Mouse (Mus musculus) limb, embryonic 10.5 days (tissue): ENCODE results near the gene Gnb3. TPM values are rescaled to one million over a fixed set of nuclear protein-coding genes. Genes with fewer than 3 reads are reported as not detected.

Experiments used
- DNase-seq: peaks from one replicate; pipeline ENCODE4 v3.0.0-alpha.2; 2017; ENCODE audit warnings: low spot score
- H3K27ac ChIP-seq: fragments of 300-500 bp; sonication (generic); 2 replicates; pipeline ENCODE4 v1.5.1; 2016; ENCODE audit warnings: mild to moderate bottlenecking
- H3K27me3 ChIP-seq: fragments of 300-500 bp; sonication (generic); 2 replicates; pipeline ENCODE4 v1.6.1; 2016; ENCODE audit warnings: low read depth, mild to moderate bottlenecking; ENCODE audit not compliant: poor library complexity, severe bottlenecking
- H3K36me3 ChIP-seq: fragments of 300-500 bp; sonication (generic); 2 replicates; pipeline ENCODE4 v1.6.1; 2016; ENCODE audit warnings: mild to moderate bottlenecking, moderate library complexity
- H3K4me1 ChIP-seq: fragments of 300-500 bp; sonication (generic); 2 replicates; pipeline ENCODE4 v1.6.1; 2016
- H3K4me3 ChIP-seq: fragments of 300-500 bp; sonication (generic); 2 replicates; pipeline ENCODE4 v1.5.1; 2016; ENCODE audit warnings: mild to moderate bottlenecking, moderate library complexity
- H3K9me3 ChIP-seq: fragments of 300-500 bp; sonication (generic); replicated peaks from 2 replicates; pipeline ENCODE4 v1.6.1; 2016; ENCODE audit warnings: mild to moderate bottlenecking
- WGBS: fragments of 180-500 bp; shearing (Covaris S2); methylation state at CpG from one replicate; pipeline ENCODE4 v1.1.7; 2016; 5-methylcytosine and 5-hydroxymethylcytosine counted together
- polyA plus RNA-seq: library from polyadenylated mRNA; unstranded; fragments of >200 nt; fragmentation: Nextera tagmentation; extraction: Ambion mirVana; gene quantifications from 2 replicates; pipeline ENCODE4 v1.2.1, GENCODE M21; 2016

Gene Gnb3
- 0.34 and 0.35 TPM in 2 replicates for polyA plus RNA-seq

- 0 out of 2 replicates have a peak, but pooled peaks cover 9% of the 10 kb centered on the region for H3K27me3 ChIP-seq
- WGBS, result 39% methylated on average over 15 of the region's 15 CpGs
- no peak for DNase-seq
- H3K4me1 ChIP-seq, result peaks cover 48% of the 10 kb centered on the region
- peak within 1 kb of the TSS; percentile 75 for H3K27ac ChIP-seq
- no peaks in the 10 kb centered on the region for H3K9me3 ChIP-seq
- H3K36me3 ChIP-seq, result peaks cover 33% of the 10 kb centered on the region
- H3K4me3 ChIP-seq, result peak within 1 kb of the TSS; percentile 23
These were observed at the start of gene Gnb3 for GRCm38 (mm10) chr6:124840241-124841167. Gene Gnb3, minus strand, starts transcription at chr6:124840275.

GRCm38 (mm10) chr6:124888555-124889125 is 48.6 kb upstream of the Gnb3 start:
- 91% methylated on average over 6 of the region's 6 CpGs for WGBS
- Histone ChIP-seq H3K4me1 (peaks cover 5% of the 10 kb centered on the region; the same call in 1 of the 2 replicates), H3K36me3 (no peaks in the 10 kb centered on the region), H3K9me3 (no peaks in the 10 kb centered on the region), H3K4me3 (no peak overlapping the region), H3K27ac (no peak overlapping the region), H3K27me3 (no peaks in the 10 kb centered on the region)
- no peak for DNase-seq

DNA sequence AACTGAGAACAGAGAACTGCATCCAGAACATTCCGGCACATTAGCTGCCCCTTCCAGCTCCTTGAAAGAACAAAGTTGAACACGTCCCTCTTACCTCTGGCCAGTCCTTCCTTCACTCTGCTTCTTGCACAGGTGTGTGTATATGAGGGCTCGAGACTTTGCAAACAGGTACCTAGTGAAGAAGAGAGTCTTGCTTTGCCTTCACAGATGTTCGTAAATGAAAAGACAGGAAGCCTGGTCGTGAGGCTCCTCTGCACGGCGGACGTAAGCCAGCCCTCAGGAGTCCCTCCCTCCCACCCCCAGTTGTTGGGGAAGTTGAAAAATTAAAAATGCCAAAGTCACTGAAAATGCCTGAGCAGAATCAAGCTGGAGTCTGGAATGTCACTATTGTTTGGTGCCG is 47.9 kb upstream of the Gnb3 start, which contains the start of gene Cd4:
Cd4 (minus strand) TSS at position 236 of the 400 bp plus-strand sequence.
- Histone ChIP-seq H3K4me3 (no peak within 1 kb of the TSS), H3K4me1 (peaks cover 5% of the 10 kb centered on the region; the same call in 1 of the 2 replicates), H3K27me3 (no peaks in the 10 kb centered on the region), H3K27ac (no peak within 1 kb of the TSS), H3K9me3 (no peaks in the 10 kb centered on the region), H3K36me3 (no peaks in the 10 kb centered on the region)
- no peak for DNase-seq
- whole genome bisulfite sequencing, result 91% methylated on average over 9 of the region's 9 CpGs

- Histone ChIP-seq H3K27me3 (no peaks in the 10 kb centered on the region), H3K4me3 (no peak overlapping the region), H3K4me1 (peaks cover 5% of the 10 kb centered on the region; the same call in 1 of the 2 replicates), H3K27ac (no peak overlapping the region), H3K9me3 (no peaks in the 10 kb centered on the region), H3K36me3 (no peaks in the 10 kb centered on the region)
- 92% methylated on average over 8 of the region's 8 CpGs for WGBS
- no peak for DNase-seq
These were observed 45.9 kb upstream of the Gnb3 start for GRCm38 (mm10) chr6:124885956-124886381.

- Histone ChIP-seq H3K4me1 (peaks cover 5% of the 10 kb centered on the region; the same call in 1 of the 2 replicates), H3K9me3 (no peaks in the 10 kb centered on the region), H3K27me3 (no peaks in the 10 kb centered on the region), H3K36me3 (no peaks in the 10 kb centered on the region), H3K27ac (no peak overlapping the region), H3K4me3 (no peak overlapping the region)
- WGBS, result 77% methylated on average over 10 of the region's 10 CpGs
- DNase-seq, result no peak
These were observed 44.8 kb upstream of the Gnb3 start for GRCm38 (mm10) chr6:124884714-124885500.

GRCm38 (mm10) chr6:124883351-124883750 is 43.3 kb upstream of the Gnb3 start:
- no peak overlapping the region for H3K27ac ChIP-seq
- WGBS, result 80% methylated on average over 10 of the region's 10 CpGs
- no peaks in the 10 kb centered on the region for H3K27me3 ChIP-seq
- no peaks in the 10 kb centered on the region for H3K9me3 ChIP-seq
- no peaks in the 10 kb centered on the region for H3K36me3 ChIP-seq
- peaks cover 5% of the 10 kb centered on the region; the same call in 1 of the 2 replicates for H3K4me1 ChIP-seq
- no peak overlapping the region for H3K4me3 ChIP-seq
- DNase-seq, result no peak

DNA sequence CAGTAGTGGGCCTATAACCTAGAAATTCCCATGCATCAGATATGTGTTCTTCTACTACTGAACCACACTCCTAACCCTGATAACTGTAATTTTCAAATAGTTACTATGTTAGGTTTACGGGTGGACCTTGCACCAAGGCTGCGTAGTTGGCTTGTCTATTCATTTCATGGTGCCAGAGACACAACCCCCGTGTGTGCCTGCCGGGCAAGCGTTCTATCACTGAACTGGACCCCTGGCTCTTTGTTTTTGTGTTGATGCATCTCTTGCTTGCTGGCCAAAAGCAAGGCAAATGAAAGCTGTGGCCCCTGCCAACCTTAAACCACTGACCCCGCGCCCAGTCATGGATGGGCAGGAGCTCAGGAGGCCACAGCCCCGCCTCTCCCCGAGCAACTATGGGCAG is 41.7 kb upstream of the Gnb3 start:
- no peaks in the 10 kb centered on the region for H3K36me3 ChIP-seq
- H3K27ac ChIP-seq, result no peak overlapping the region
- H3K27me3 ChIP-seq, result no peaks in the 10 kb centered on the region
- DNase-seq, result no peak
- WGBS, result 95% methylated on average over 9 of the region's 9 CpGs
- peaks cover 5% of the 10 kb centered on the region; the same call in 1 of the 2 replicates for H3K4me1 ChIP-seq
- H3K4me3 ChIP-seq, result no peak overlapping the region
- H3K9me3 ChIP-seq, result no peaks in the 10 kb centered on the region

GRCm38 (mm10) chr6:124879390-124879789 is 39.3 kb upstream of the Gnb3 start:
- Histone ChIP-seq H3K4me3 (no peak overlapping the region), H3K4me1 (no peaks in the 10 kb centered on the region), H3K9me3 (no peaks in the 10 kb centered on the region), H3K36me3 (no peaks in the 10 kb centered on the region), H3K27ac (no peak overlapping the region), H3K27me3 (no peaks in the 10 kb centered on the region)
- WGBS, result 64% methylated on average over 6 of the region's 6 CpGs
- no peak for DNase-seq

DNA sequence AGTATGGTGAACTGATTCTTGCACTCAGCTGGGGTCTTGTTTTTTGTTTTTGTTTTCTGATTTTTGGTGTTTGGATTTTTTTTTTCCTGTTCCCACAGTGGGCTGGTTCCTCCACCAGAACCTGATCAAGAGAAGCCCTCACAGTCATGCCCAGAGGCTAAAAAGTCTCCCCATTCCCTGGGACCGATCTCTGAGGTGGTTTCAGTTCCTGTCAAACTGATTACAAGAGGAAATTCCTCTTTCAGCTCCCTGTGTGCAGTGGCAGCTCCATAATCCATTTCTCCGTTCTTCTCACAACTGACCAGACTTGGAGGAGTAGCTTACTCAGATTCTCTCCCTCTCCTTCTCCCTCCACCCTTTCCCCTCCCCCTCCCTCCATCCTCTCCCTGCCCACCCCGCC is 34.3 kb upstream of the Gnb3 start:
- Histone ChIP-seq H3K27ac (no peak overlapping the region), H3K27me3 (no peaks in the 10 kb centered on the region), H3K9me3 (no peaks in the 10 kb centered on the region), H3K4me1 (no peaks in the 10 kb centered on the region), H3K36me3 (no peaks in the 10 kb centered on the region), H3K4me3 (no peak overlapping the region)
- DNase-seq, result no peak
- 46% methylated on average over 3 of the region's 3 CpGs for WGBS

DNA sequence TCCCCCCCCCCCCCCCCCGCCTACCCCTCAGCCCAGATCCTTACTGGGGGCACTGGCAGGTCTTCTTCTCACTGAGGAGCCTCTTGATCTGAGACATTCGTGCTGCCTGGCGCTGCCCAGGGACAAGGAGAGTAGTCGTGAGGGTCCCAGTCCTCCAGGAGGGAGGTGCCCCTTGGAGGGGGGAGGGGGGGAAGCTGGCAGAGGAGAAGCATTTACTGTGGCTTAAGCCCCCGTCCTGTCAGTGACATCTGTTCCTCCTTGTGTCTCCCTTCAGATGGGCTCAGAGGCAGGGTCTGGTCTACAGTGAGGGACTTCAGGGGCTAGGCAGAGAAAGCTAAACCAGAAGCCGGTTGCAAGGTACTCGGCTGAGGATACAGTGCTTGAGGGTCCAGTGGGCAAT is 26.5 kb upstream of the Gnb3 start:
- Histone ChIP-seq H3K4me1 (peaks cover 41% of the 10 kb centered on the region), H3K9me3 (no peaks in the 10 kb centered on the region), H3K27me3 (peaks cover 62% of the 10 kb centered on the region), H3K36me3 (no peaks in the 10 kb centered on the region), H3K27ac (peak overlapping the region; percentile 17; the same call in 1 of the 2 replicates), H3K4me3 (no peak overlapping the region)
- 59% methylated on average over 6 of the region's 7 CpGs for WGBS
- no peak for DNase-seq

DNA sequence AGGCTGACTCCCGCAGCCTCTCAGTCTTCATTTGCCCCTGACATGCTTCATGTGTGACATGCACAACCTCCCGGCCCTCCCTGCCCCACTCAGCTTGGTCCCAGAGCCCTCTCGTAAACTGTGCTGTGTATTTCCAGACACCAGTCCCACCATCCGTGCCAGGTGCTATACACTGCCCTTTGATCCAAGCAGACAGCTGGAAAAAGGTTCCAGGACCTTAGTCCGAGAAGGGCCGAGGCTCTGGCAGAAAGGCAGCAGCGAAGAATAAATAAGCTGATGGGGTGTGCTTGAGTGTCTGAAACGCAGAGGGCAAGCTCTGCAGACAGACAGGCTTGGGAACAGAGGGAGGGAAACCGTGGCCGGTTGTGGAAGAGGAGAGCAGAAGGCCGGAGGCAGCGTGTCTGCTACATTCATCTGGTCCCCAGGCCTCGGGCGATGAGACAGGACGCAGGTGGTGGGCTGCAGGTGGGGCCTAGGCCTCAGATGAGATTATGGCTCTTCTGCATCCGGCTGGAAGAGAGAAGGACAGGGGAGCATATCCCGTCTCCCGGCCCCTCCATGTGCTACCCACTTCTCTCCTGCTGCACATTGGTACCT is 25.8 kb upstream of the Gnb3 start:
- 54% methylated on average over 18 of the region's 18 CpGs for WGBS
- Histone ChIP-seq H3K4me3 (no peak overlapping the region), H3K27me3 (peaks cover 69% of the 10 kb centered on the region), H3K4me1 (peaks cover 48% of the 10 kb centered on the region), H3K27ac (peak overlapping the region; percentile 17; the same call in 1 of the 2 replicates), H3K9me3 (no peaks in the 10 kb centered on the region), H3K36me3 (peaks cover 3% of the 10 kb centered on the region; the same call in 1 of the 2 replicates)
- DNase-seq, result no peak

DNA sequence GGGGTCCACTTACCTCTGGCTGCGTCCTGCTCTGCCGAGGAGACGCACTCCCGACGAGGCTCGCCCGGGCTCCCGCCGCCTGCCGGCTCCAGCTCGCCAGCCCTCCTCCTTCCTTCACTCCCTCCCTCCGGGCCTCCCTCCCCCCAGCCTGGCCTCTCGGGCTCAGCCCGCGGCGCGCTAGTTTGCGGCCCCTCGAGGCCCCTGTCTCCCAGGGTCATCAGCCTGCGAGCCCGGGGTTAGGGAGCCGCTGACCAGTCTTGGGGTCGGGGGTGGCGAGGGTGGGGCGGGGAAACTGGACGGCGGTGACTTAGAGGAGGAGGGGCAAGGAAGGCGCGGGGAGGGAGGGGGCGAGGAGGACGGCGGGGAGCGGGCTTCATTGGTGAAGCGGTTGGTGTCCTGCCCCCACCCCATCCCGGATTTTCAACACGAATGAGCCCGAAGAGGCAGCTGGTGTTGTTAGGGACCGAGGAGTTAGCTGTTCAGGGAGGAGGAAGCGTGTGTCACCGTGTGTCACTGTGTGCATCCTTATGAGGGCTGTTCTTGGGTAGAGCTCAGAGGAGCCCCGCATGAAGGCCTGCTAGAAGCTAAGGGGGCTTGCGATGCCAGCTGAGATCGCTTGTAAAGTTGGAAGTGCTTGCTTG is 23.7 kb upstream of the Gnb3 start, which contains the start of gene Gpr162:
Gpr162 (minus strand) TSS at position 326 of the 641 bp plus-strand sequence.
- Histone ChIP-seq H3K27me3 (peaks cover 90% of the 10 kb centered on the region), H3K27ac (peak within 1 kb of the TSS; percentile 88), H3K4me3 (peak within 1 kb of the TSS; percentile 68), H3K9me3 (no peaks in the 10 kb centered on the region), H3K36me3 (peaks cover 3% of the 10 kb centered on the region; the same call in 1 of the 2 replicates), H3K4me1 (peaks cover 66% of the 10 kb centered on the region)
- 1% methylated on average over 35 of the region's 43 CpGs for WGBS
- peak; percentile 82 for DNase-seq
